Mouse (Mus musculus) 416B (cell line): Measurements from ENCODE around the gene Senp3.
A peak's percentile ranks its signal among the peaks of the same experiment; 100 is the strongest.
"Not testable (repeated sequence)": the region's sequence is repeated elsewhere in the genome, so short reads cannot be mapped to it uniquely, and the experiment has no call there.

Experiments
- DNase-seq: peaks from one replicate; pipeline ENCODE4 v3.0.0; 2011; ENCODE audit warnings: low read depth

The Senp3 gene

GRCm38 (mm10) chr11:69654760-69655159 lies 27.1 kb downstream of the Senp3 start:
- DNase-seq = no peak

- no peak for DNase-seq
Observed at GRCm38 (mm10) chr11:69653399-69653798, 28.5 kb downstream of the Senp3 start.

GRCm38 (mm10) chr11:69645860-69646259 lies 36.0 kb downstream of the Senp3 start:
- no peak for DNase-seq

GRCm38 (mm10) chr11:69635471-69635870 lies 46.4 kb downstream of the Senp3 start:
- DNase-seq = no peak

GRCm38 (mm10) chr11:69633128-69633866 lies 48.6 kb downstream of the Senp3 start:
- peak; percentile 51 for DNase-seq

- DNase-seq = peak; percentile 100
Observed at GRCm38 (mm10) chr11:69632284-69633089, 49.4 kb downstream of the Senp3 start, which contains the start of gene Fxr2. Fxr2 (plus strand) TSS chr11:69632990.

GRCm38 (mm10) chr11:69629802-69630201 lies 52.1 kb downstream of the Senp3 start:
- peak; percentile 69 for DNase-seq

- peak; percentile 87 for DNase-seq
Observed at GRCm38 (mm10) chr11:69628286-69628685, 53.6 kb downstream of the Senp3 start.

GRCm38 (mm10) chr11:69624339-69624738 lies 57.5 kb downstream of the Senp3 start:
- DNase-seq = not testable (repeated sequence)
